Mouse (Mus musculus) heart, embryonic 11.5 days (tissue): ENCODE measurements at regions not wholly inside any gene's neighbourhood (a gene's known extent, or its start where the extent isn't known, plus 50 kb on each side); places are given as distances from the start of the nearest gene placed in this dataset.

ENCODE experiments used
- ATAC-seq: fragments of 200-750 bp; cut with Nextera tagmentation; replicated peaks from 2 replicates; pipeline ENCODE4 v1.8.0; 2017; ENCODE audit warnings: moderate library complexity; ENCODE audit not compliant: insufficient number of reproducible peaks, low FRiP score, low TSS enrichment
- H3K27ac ChIP-seq: fragments of 300-500 bp; sonication (generic); 2 replicates; pipeline ENCODE4 v1.5.1; 2014; ENCODE audit warnings: mild to moderate bottlenecking, low read depth, low read length
- H3K27me3 ChIP-seq: fragments of 300-500 bp; sonication (generic); 2 replicates; pipeline ENCODE4 v1.6.1; 2014; ENCODE audit warnings: mild to moderate bottlenecking, low read length, mixed read lengths; ENCODE audit not compliant: control insufficient read depth, insufficient read depth
- H3K36me3 ChIP-seq: fragments of 300-500 bp; sonication (generic); 2 replicates; pipeline ENCODE4 v1.6.1; 2014; ENCODE audit warnings: mild to moderate bottlenecking, low read length, moderate library complexity, mixed read lengths; ENCODE audit not compliant: control insufficient read depth, insufficient read depth
- H3K4me1 ChIP-seq: fragments of 300-500 bp; sonication (generic); 2 replicates; pipeline ENCODE4 v1.6.1; 2014; ENCODE audit warnings: low read length; ENCODE audit not compliant: control insufficient read depth, insufficient read depth
- H3K4me2 ChIP-seq: fragments of 300-500 bp; sonication (generic); 2 replicates; pipeline ENCODE4 v1.6.1; 2014; ENCODE audit warnings: mild to moderate bottlenecking, moderate library complexity
- H3K4me3 ChIP-seq: fragments of 300-500 bp; sonication (generic); 2 replicates; pipeline ENCODE4 v1.5.1; 2014; ENCODE audit warnings: low read depth, low read length
- H3K9ac ChIP-seq: fragments of 300-500 bp; sonication (generic); 2 replicates; pipeline ENCODE4 v1.6.1; 2014; ENCODE audit warnings: mild to moderate bottlenecking, low read depth, low read length, moderate library complexity
- H3K9me3 ChIP-seq: fragments of 300-500 bp; sonication (generic); replicated peaks from 2 replicates; pipeline ENCODE4 v1.6.1; 2016; ENCODE audit warnings: low read length; ENCODE audit not compliant: control insufficient read depth
- WGBS: fragments of 180-500 bp; shearing (Covaris S2); extraction: QIAGEN DNeasy Blood & Tissue Kit; methylation state at CpG from one replicate; pipeline ENCODE4 v1.1.7; 2014; ENCODE audit not compliant: insufficient replicate concordance; 5-methylcytosine and 5-hydroxymethylcytosine counted together

DNA sequence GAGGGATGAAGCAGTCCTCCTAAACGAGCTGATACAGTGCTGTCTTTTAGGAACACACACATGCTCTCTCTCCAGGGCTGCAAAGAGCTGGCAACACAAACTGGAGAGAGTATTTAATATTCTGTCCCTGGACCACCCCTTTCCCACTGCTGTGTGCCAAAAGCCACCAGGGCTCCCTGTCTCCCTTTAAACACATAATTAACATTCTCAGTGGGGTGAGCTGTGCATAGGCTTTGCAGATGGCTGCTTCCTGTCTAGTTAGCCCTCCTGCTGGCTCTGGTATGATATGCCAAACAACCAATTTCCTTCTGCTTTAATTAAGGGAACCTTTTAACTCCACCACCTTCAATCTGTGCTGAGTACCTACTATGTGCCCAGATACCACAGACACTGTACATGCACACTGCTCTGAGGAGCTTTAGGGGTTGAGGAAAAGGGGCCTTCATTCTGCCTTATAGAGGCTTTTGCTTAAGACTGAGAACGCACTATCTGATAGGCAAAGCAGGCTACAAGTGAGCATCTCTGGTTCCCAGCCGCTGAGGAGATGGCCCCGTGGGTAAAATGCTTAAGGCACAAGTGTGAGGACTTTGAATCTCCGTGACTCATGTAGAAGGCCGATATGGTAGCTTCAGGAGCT is 222.9 kb upstream of the Lmcd1 start:
- WGBS, result 73% methylated on average over 6 of the region's 6 CpGs
- H3K4me1 ChIP-seq, result no peaks in the 10 kb centered on the region
- H3K27me3 ChIP-seq, result no peaks in the 10 kb centered on the region
- no peaks in the 10 kb centered on the region for H3K9me3 ChIP-seq
- no peak overlapping the region for H3K4me2 ChIP-seq
- H3K9ac ChIP-seq, result no peak overlapping the region
- H3K4me3 ChIP-seq, result no peak overlapping the region
- no peak overlapping the region for H3K27ac ChIP-seq
- ATAC-seq, result no peak
- H3K36me3 ChIP-seq, result no peaks in the 10 kb centered on the region

DNA sequence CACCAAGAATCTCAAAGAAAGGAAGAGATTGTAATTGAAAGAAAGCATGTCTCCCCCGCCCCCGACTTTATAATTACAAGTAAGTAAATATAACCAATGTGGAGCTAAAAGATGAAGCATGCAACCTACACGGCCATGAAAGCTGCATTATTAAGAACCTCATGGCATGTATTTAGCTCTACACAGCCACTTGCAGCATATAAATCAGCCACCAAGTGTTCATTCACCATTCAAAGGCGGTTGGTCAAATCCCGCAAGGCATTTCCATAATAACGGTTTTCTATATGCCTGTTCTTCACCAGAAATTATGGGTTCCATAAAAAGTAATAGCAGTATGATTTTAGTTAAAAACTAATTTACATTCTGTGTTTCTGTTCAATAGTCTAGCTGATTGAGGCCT is 221.4 kb upstream of the Lmcd1 start:
- Histone ChIP-seq H3K36me3 (no peaks in the 10 kb centered on the region), H3K4me1 (no peaks in the 10 kb centered on the region), H3K27me3 (no peaks in the 10 kb centered on the region), H3K9ac (no peak overlapping the region), H3K4me2 (no peak overlapping the region), H3K4me3 (no peak overlapping the region), H3K9me3 (no peaks in the 10 kb centered on the region), H3K27ac (no peak overlapping the region)
- WGBS, result 81% methylated on average over 6 of the region's 6 CpGs
- ATAC-seq, result no peak

DNA sequence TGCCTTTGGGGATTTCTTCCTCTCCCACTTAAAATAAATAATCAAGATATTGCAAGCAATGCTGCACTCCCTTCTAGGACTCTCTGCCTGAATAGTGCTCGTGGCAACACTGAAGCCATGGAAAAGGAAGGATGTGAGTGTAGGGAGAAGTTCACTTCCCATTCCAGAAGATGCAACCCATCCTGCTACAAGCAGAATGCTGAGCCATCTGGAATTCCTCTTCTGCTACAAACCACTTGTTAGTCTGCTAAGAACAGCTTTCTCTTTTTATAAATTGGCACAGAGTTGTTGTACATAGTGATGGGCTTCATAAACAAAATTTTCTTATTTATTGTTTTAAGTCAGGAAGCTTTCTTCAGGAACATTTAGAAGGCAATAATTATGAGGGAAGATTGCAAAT is 215.7 kb upstream of the Lmcd1 start:
- H3K4me1 ChIP-seq, result no peaks in the 10 kb centered on the region
- no peak overlapping the region for H3K4me2 ChIP-seq
- no peak overlapping the region for H3K27ac ChIP-seq
- no peak overlapping the region for H3K4me3 ChIP-seq
- no peak overlapping the region for H3K9ac ChIP-seq
- H3K9me3 ChIP-seq, result no peaks in the 10 kb centered on the region
- H3K36me3 ChIP-seq, result no peaks in the 10 kb centered on the region
- WGBS, result 46% methylated on average over 1 of the region's 1 CpGs
- no peak for ATAC-seq
- no peaks in the 10 kb centered on the region for H3K27me3 ChIP-seq

DNA sequence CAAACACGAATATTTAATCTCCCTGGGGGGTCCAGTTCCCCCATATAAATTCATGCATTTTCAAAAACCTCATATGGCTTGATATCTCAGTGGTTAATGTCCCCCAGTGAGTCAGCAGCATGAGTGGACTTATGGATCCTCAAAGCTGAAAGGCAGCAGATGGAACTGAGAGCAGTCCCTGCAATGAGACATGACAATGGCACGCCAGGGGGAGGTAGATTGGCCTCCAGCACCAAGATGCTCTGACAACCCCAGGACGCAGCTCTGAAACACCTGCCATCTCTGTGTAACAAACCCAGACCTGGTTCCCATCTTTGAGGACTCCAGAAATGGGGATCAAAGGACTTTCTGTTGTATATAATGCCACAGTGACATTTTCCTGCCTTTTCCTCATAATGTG is 210.6 kb upstream of the Lmcd1 start:
- no peak overlapping the region for H3K4me3 ChIP-seq
- H3K9ac ChIP-seq, result no peak overlapping the region
- H3K36me3 ChIP-seq, result no peaks in the 10 kb centered on the region
- H3K27me3 ChIP-seq, result no peaks in the 10 kb centered on the region
- 60% methylated on average over 3 of the region's 3 CpGs for WGBS
- H3K4me2 ChIP-seq, result no peak overlapping the region
- H3K9me3 ChIP-seq, result no peaks in the 10 kb centered on the region
- no peak for ATAC-seq
- H3K27ac ChIP-seq, result no peak overlapping the region
- H3K4me1 ChIP-seq, result no peaks in the 10 kb centered on the region

GRCm38 (mm10) chr6:112090597-112090996 is 183.0 kb upstream of the Lmcd1 start:
- H3K4me3 ChIP-seq, result no peak overlapping the region
- 51% methylated on average over 3 of the region's 3 CpGs for WGBS
- H3K4me2 ChIP-seq, result no peak overlapping the region
- H3K9me3 ChIP-seq, result no peaks in the 10 kb centered on the region
- ATAC-seq, result no peak
- H3K27me3 ChIP-seq, result no peaks in the 10 kb centered on the region
- H3K36me3 ChIP-seq, result no peaks in the 10 kb centered on the region
- H3K9ac ChIP-seq, result no peak overlapping the region
- no peaks in the 10 kb centered on the region for H3K4me1 ChIP-seq
- no peak overlapping the region for H3K27ac ChIP-seq

- H3K27ac ChIP-seq, result no peak overlapping the region
- no peaks in the 10 kb centered on the region for H3K27me3 ChIP-seq
- no peaks in the 10 kb centered on the region for H3K4me1 ChIP-seq
- ATAC-seq, result no peak
- H3K4me2 ChIP-seq, result no peak overlapping the region
- no peak overlapping the region for H3K9ac ChIP-seq
- WGBS, result 55% methylated on average over 3 of the region's 3 CpGs
- H3K4me3 ChIP-seq, result no peak overlapping the region
- H3K36me3 ChIP-seq, result no peaks in the 10 kb centered on the region
- H3K9me3 ChIP-seq, result no peaks in the 10 kb centered on the region
These were observed 182.3 kb upstream of the Lmcd1 start for GRCm38 (mm10) chr6:112091125-112091763.

DNA sequence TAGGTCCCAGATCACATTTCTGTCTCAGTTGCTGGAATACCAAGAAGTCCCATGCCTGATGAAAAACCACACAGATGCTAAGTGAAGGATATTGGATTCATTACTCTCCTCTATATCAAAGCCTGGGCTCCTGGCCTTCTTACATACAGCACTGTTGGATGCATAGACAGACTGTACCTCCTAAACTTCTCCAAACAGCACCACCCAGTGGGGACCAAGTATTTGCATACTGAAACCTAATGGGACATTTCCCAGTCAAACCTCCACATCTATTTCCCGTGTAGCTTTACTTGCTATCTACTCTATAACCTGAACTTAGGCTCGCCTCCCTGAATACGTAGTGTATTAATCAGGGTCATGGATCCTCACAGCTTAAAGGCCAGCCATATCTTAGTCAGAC is 180.3 kb upstream of the Lmcd1 start:
- Histone ChIP-seq H3K27ac (no peak overlapping the region), H3K4me1 (no peaks in the 10 kb centered on the region), H3K27me3 (no peaks in the 10 kb centered on the region), H3K4me3 (no peak overlapping the region), H3K4me2 (no peak overlapping the region), H3K9ac (no peak overlapping the region), H3K9me3 (no peaks in the 10 kb centered on the region), H3K36me3 (no peaks in the 10 kb centered on the region)
- no peak for ATAC-seq
- WGBS, result 74% methylated on average over 3 of the region's 3 CpGs

GRCm38 (mm10) chr6:112097699-112098098 is 175.9 kb upstream of the Lmcd1 start:
- H3K27ac ChIP-seq, result no peak overlapping the region
- no peaks in the 10 kb centered on the region for H3K4me1 ChIP-seq
- no peak overlapping the region for H3K4me2 ChIP-seq
- no peaks in the 10 kb centered on the region for H3K9me3 ChIP-seq
- H3K27me3 ChIP-seq, result no peaks in the 10 kb centered on the region
- WGBS, result 63% methylated on average over 3 of the region's 3 CpGs
- no peaks in the 10 kb centered on the region for H3K36me3 ChIP-seq
- H3K9ac ChIP-seq, result no peak overlapping the region
- no peak for ATAC-seq
- H3K4me3 ChIP-seq, result no peak overlapping the region

DNA sequence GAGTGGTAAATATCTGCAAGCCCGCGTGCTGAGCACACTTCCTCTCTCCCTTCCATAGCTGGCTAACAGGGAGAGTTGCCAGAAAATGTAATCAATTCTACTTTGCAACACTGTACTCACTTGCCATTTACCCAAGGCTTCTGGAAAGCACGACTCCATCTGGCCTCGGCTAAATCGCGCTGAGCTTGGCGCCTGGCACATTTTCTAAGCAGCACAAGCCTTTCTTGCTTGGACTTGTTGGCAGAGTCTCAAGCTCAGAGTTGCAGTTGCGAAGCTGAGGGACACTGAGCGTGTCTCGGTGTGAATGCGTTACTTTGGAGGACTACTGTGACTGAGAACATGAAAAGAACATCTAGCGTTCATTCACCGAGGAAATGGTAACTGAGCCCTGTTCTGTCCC is 164.9 kb upstream of the Lmcd1 start:
- Histone ChIP-seq H3K9ac (no peak overlapping the region), H3K4me2 (no peak overlapping the region), H3K36me3 (no peaks in the 10 kb centered on the region), H3K9me3 (no peaks in the 10 kb centered on the region), H3K27ac (no peak overlapping the region), H3K27me3 (no peaks in the 10 kb centered on the region), H3K4me1 (no peaks in the 10 kb centered on the region), H3K4me3 (no peak overlapping the region)
- WGBS, result 84% methylated on average over 13 of the region's 13 CpGs
- no peak for ATAC-seq
